Mouse (Mus musculus) neural tube, embryonic 13.5 days (tissue): ENCODE results near the gene Mtmr6. TPM values are rescaled to one million over a fixed set of nuclear protein-coding genes. Genes with fewer than 3 reads are reported as not detected.

Experiments
- ATAC-seq: fragments of 200-750 bp; cut with Nextera tagmentation; 2 replicates; pipeline ENCODE4 v1.8.0; 2017; ENCODE audit warnings: low read depth, mild to moderate bottlenecking, moderate TSS enrichment, moderate library complexity
- H3K27ac ChIP-seq: fragments of 300-500 bp; sonication (generic); replicated peaks from 2 replicates; pipeline ENCODE4 v1.5.1; 2015; ENCODE audit warnings: moderate library complexity, mild to moderate bottlenecking, inconsistent platforms
- H3K27me3 ChIP-seq: fragments of 300-500 bp; sonication (generic); 2 replicates; pipeline ENCODE4 v1.6.1; 2015; ENCODE audit warnings: mild to moderate bottlenecking, inconsistent platforms
- H3K36me3 ChIP-seq: fragments of 300-500 bp; sonication (generic); 2 replicates; pipeline ENCODE4 v1.6.1; 2015; ENCODE audit warnings: mild to moderate bottlenecking, inconsistent platforms
- H3K4me1 ChIP-seq: fragments of 300-500 bp; sonication (generic); replicated peaks from 2 replicates; pipeline ENCODE4 v1.6.1; 2015; ENCODE audit warnings: inconsistent platforms
- H3K4me2 ChIP-seq: fragments of 300-500 bp; sonication (generic); 2 replicates; pipeline ENCODE4 v1.6.1; 2015; ENCODE audit warnings: inconsistent platforms, mild to moderate bottlenecking, moderate library complexity
- H3K4me3 ChIP-seq: fragments of 300-500 bp; sonication (generic); 2 replicates; pipeline ENCODE4 v1.5.1; 2015; ENCODE audit warnings: mild to moderate bottlenecking, inconsistent platforms
- H3K9ac ChIP-seq: fragments of 300-500 bp; sonication (generic); 2 replicates; pipeline ENCODE4 v1.6.1; 2015; ENCODE audit warnings: moderate library complexity, mild to moderate bottlenecking, inconsistent platforms
- H3K9me3 ChIP-seq: fragments of 300-500 bp; sonication (generic); 2 replicates; pipeline ENCODE4 v1.6.1; 2016; ENCODE audit warnings: inconsistent platforms
- WGBS: fragments of 180-500 bp; shearing (Covaris S2); methylation state at CpG from one replicate; pipeline ENCODE4 v1.1.7; 2015; 5-methylcytosine and 5-hydroxymethylcytosine counted together
- polyA plus RNA-seq: library from polyadenylated mRNA; unstranded; fragments of >200 nt; fragmentation: Nextera tagmentation; extraction: Ambion mirVana; gene quantifications from 2 replicates; pipeline ENCODE4 v1.2.1, GENCODE M21; 2015

Mtmr6 gene
- polyA plus RNA-seq, 1 experiment from 2014 or later: 68.2 TPM

- H3K9ac ChIP-seq: no peak overlapping the region
- no peak for ATAC-seq
Observed at GRCm38 (mm10) chr14:60256356-60256755, 8.7 kb upstream of the Mtmr6 start.

GRCm38 (mm10) chr14:60257101-60257500, 7.9 kb upstream of the Mtmr6 start:
- H3K4me3 ChIP-seq: no peak overlapping the region
- no peaks in the 10 kb centered on the region for H3K36me3 ChIP-seq
- no peak overlapping the region for H3K4me2 ChIP-seq
- H3K9ac ChIP-seq: no peak overlapping the region
- no peak for ATAC-seq
- H3K27ac ChIP-seq: no peak overlapping the region
- WGBS: 90% methylated on average over 4 of the region's 4 CpGs
- no peaks in the 10 kb centered on the region for H3K9me3 ChIP-seq
- peaks cover 6% of the 10 kb centered on the region for H3K4me1 ChIP-seq
- H3K27me3 ChIP-seq: no peaks in the 10 kb centered on the region

More at GRCm38 (mm10) chr14:60256356-60256755, 8.7 kb upstream of the Mtmr6 start:
- Histone ChIP-seq H3K4me1 (peaks cover 7% of the 10 kb centered on the region), H3K4me3 (no peak overlapping the region), H3K9me3 (no peaks in the 10 kb centered on the region), H3K27me3 (no peaks in the 10 kb centered on the region), H3K36me3 (no peaks in the 10 kb centered on the region), H3K4me2 (no peak overlapping the region), H3K27ac (no peak overlapping the region)
- WGBS: 29% methylated on average over 3 of the region's 3 CpGs

- Histone ChIP-seq H3K4me1 (no peaks in the 10 kb centered on the region), H3K27ac (no peak overlapping the region), H3K9me3 (no peaks in the 10 kb centered on the region), H3K9ac (no peak overlapping the region), H3K36me3 (no peaks in the 10 kb centered on the region), H3K27me3 (no peaks in the 10 kb centered on the region), H3K4me2 (no peak overlapping the region), H3K4me3 (no peak overlapping the region)
- ATAC-seq: no peak
- WGBS: 81% methylated on average over 1 of the region's 1 CpGs
Observed at GRCm38 (mm10) chr14:60257851-60258250, 7.2 kb upstream of the Mtmr6 start.

GRCm38 (mm10) chr14:60262316-60262715, 2.7 kb upstream of the Mtmr6 start:
- ATAC-seq: no peak
- WGBS: 80% methylated on average over 7 of the region's 7 CpGs
- Histone ChIP-seq H3K4me2 (no peak overlapping the region), H3K27me3 (no peaks in the 10 kb centered on the region), H3K4me1 (peaks cover 16% of the 10 kb centered on the region), H3K27ac (no peak overlapping the region), H3K9me3 (no peaks in the 10 kb centered on the region), H3K9ac (no peak overlapping the region), H3K4me3 (no peak overlapping the region), H3K36me3 (no peaks in the 10 kb centered on the region)

DNA sequence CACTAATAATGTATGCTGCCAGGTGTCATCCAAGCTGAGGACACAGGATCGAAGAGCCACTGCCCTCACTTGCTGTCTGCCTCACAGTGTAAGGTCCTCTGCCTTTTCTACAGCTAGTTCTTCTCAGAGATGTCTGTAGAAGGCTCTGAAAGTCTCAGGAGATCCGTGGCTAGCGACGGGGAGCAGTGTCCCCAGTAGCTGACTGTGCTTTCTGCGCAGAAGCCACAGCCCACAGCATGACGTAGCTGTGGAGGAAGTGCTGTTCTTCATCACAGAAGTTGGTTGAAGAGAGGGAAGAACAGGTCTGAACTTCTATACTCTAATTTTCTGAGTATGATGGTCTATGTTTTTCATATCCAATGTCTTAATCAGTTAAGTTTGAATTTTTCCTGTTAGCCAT, 4.3 kb downstream of the Mtmr6 start:
- no peak for ATAC-seq
- Histone ChIP-seq H3K27me3 (no peaks in the 10 kb centered on the region), H3K4me3 (no peak overlapping the region), H3K4me2 (no peak overlapping the region), H3K36me3 (no peaks in the 10 kb centered on the region), H3K27ac (no peak overlapping the region), H3K4me1 (peaks cover 25% of the 10 kb centered on the region), H3K9me3 (no peaks in the 10 kb centered on the region), H3K9ac (no peak overlapping the region)
- WGBS: 88% methylated on average over 6 of the region's 6 CpGs

DNA sequence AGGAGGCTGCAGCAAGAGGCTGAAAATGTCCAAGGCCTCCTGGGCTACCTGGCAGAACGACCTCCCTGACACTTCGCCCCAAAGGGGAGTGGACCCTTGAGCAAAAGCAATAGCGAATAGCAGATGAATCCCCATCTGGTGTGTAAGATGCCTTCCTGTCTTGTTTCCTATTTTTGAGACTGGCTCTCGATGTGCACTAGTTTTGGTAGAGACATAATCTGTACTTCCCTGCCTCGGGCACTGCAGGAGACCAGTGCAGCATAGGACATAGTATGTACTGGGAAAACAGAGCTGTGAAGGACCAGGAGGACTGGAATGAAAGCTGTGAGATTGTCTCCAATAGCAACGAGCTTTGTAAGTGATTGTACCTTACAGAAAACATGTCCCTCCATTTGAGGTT, 8.3 kb downstream of the Mtmr6 start:
- Histone ChIP-seq H3K4me2 (no peak overlapping the region), H3K4me3 (no peak overlapping the region), H3K9ac (no peak overlapping the region), H3K36me3 (0 out of 2 replicates have a peak, but pooled peaks cover 2% of the 10 kb centered on the region), H3K4me1 (peaks cover 5% of the 10 kb centered on the region; the same call in 1 of the 2 replicates), H3K27ac (peak overlapping the region; percentile 52; the same call in 1 of the 2 replicates), H3K9me3 (no peaks in the 10 kb centered on the region), H3K27me3 (no peaks in the 10 kb centered on the region)
- WGBS: 81% methylated on average over 6 of the region's 6 CpGs
- ATAC-seq: no peak

GRCm38 (mm10) chr14:60275301-60276276, 10.6 kb downstream of the Mtmr6 start:
- no peaks in the 10 kb centered on the region for H3K27me3 ChIP-seq
- no peak overlapping the region for H3K9ac ChIP-seq
- no peaks in the 10 kb centered on the region for H3K4me1 ChIP-seq
- WGBS: 92% methylated on average over 7 of the region's 7 CpGs
- no peak for ATAC-seq
- no peak overlapping the region for H3K4me3 ChIP-seq
- H3K4me2 ChIP-seq: no peak overlapping the region
- no peaks in the 10 kb centered on the region for H3K9me3 ChIP-seq
- peaks cover 16% of the 10 kb centered on the region for H3K36me3 ChIP-seq
- H3K27ac ChIP-seq: no peak overlapping the region

- Histone ChIP-seq H3K9ac (no peak overlapping the region), H3K27me3 (no peaks in the 10 kb centered on the region), H3K4me2 (no peak overlapping the region), H3K4me1 (no peaks in the 10 kb centered on the region), H3K9me3 (no peaks in the 10 kb centered on the region), H3K4me3 (no peak overlapping the region), H3K27ac (no peak overlapping the region), H3K36me3 (peaks cover 43% of the 10 kb centered on the region)
- no peak for ATAC-seq
- 95% methylated on average over 7 of the region's 7 CpGs for whole genome bisulfite sequencing
Observed at GRCm38 (mm10) chr14:60286194-60286863, 21.3 kb downstream of the Mtmr6 start.

GRCm38 (mm10) chr14:60290363-60290762, 25.3 kb downstream of the Mtmr6 start:
- Histone ChIP-seq H3K9me3 (no peaks in the 10 kb centered on the region), H3K9ac (no peak overlapping the region), H3K27me3 (no peaks in the 10 kb centered on the region), H3K4me1 (no peaks in the 10 kb centered on the region), H3K36me3 (peaks cover 52% of the 10 kb centered on the region), H3K27ac (no peak overlapping the region), H3K4me3 (no peak overlapping the region), H3K4me2 (no peak overlapping the region)
- WGBS: 89% methylated on average over 4 of the region's 4 CpGs
- no peak for ATAC-seq

GRCm38 (mm10) chr14:60295531-60295930, 30.5 kb downstream of the Mtmr6 start:
- H3K4me2 ChIP-seq: no peak overlapping the region
- H3K36me3 ChIP-seq: peaks cover 65% of the 10 kb centered on the region

GRCm38 (mm10) chr14:60300224-60300991, 35.4 kb downstream of the Mtmr6 start:
- H3K27me3 ChIP-seq: no peaks in the 10 kb centered on the region
- 0 out of 2 replicates have a peak, but pooled peaks cover 3% of the 10 kb centered on the region for H3K4me1 ChIP-seq
- no peak overlapping the region for H3K4me3 ChIP-seq
- H3K27ac ChIP-seq: no peak overlapping the region
- H3K36me3 ChIP-seq: peaks cover 66% of the 10 kb centered on the region
- ATAC-seq: no peak
- 75% methylated on average over 14 of the region's 14 CpGs for WGBS
- H3K4me2 ChIP-seq: no peak overlapping the region
- H3K9me3 ChIP-seq: no peaks in the 10 kb centered on the region
- H3K9ac ChIP-seq: no peak overlapping the region

More at GRCm38 (mm10) chr14:60295531-60295930, 30.5 kb downstream of the Mtmr6 start:
- H3K4me1 ChIP-seq: no peaks in the 10 kb centered on the region
- no peaks in the 10 kb centered on the region for H3K9me3 ChIP-seq
- no peak overlapping the region for H3K27ac ChIP-seq
- WGBS: 87% methylated on average over 1 of the region's 1 CpGs
- H3K27me3 ChIP-seq: no peaks in the 10 kb centered on the region
- H3K4me3 ChIP-seq: no peak overlapping the region
- no peak overlapping the region for H3K9ac ChIP-seq
- no peak for ATAC-seq
